Mouse (Mus musculus) thymus, postnatal 36 days (tissue): ENCODE measurements at regions not wholly inside any gene's neighbourhood (a gene's known extent, or its start where the extent isn't known, plus 50 kb on each side); places are given as distances from the start of the nearest gene placed in this dataset.

Experiments used
- DNase-seq, 2 experiments: peaks; one replicate each; pipeline ENCODE4 v3.0.0; 2022; ENCODE audit warnings: mixed read lengths in 2 of 2

DNA sequence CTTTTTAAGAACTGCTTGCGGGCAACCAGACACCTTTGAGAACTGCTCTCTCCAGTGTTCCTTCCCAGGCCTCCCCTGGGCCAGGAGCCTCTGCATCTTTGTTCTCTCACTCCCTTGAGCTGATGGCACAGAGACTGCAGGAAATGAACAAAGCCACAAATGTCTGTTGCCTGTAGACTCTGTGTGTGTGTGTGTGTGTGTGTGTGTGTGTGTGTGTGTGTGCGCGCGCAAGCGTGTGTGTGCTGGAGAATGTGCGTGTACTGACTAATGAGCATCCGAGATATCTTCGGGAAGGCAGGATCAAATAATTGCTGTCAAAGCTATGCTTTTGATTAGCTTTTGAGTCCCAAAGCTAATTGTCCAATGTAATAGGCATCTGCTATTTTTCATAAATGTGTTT lies 254.7 kb upstream of the Sdk2 start:
- peak; percentile 55 to 65 for DNase-seq

DNA sequence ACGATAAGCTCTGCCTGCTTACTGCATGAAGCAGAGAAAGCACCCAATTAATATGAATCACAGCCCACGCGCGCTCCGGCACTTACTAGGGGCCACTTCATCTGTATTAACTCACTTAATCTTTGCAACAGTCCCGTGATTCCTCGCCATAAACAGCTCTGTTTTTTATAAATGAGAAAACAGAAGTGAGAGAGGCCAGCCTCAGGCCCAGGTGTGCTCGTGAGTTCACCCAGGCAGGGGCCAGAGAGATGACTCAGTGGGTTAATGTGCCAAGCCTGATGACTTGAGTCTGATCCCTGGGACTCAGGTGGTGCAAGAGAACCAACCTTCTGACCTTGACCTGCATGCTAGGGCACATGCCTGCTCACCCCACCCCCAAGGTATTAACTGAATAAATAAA lies 248.4 kb upstream of the Sdk2 start:
- DNase-seq: no peak

DNA sequence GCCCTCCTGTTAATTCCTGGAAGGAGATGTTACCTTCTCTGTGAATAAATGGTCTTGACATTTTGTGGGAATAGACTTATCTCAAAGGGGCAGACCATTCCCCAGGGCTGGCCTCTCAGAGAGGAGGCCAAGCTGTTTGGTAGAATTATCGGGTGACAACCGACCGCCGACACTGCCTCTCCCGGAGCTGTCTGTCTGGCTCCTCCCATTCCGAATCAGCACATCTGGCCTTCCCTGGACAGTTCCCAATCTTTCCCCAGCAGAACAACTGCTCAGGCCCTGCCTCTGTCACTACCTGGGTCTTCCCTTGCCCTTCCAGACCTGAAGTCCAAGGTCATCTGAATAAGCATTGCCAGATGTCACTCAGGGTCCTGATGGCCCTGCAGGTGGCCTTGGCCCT lies 246.8 kb upstream of the Sdk2 start:
- DNase-seq: no peak

DNA sequence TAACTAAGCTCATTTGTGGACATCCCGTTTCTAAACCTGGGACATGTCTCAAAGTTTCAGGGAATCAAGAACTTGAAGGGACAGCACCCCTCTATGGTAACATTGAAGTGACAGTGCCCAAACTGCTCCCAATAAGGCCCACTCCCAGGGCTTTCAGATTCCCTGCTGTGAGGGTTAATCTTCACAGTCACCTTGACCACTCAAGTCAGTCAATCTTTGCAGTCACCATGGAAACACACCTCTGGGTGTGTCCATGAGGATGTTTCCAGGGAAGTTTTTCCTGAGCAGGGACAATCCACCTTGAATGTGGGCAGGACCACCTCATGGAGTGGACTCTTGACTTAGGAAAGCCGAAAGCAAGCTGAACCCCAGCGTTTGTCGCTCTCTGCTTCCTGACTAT lies 244.8 kb upstream of the Sdk2 start:
- DNase-seq: no peak

DNA sequence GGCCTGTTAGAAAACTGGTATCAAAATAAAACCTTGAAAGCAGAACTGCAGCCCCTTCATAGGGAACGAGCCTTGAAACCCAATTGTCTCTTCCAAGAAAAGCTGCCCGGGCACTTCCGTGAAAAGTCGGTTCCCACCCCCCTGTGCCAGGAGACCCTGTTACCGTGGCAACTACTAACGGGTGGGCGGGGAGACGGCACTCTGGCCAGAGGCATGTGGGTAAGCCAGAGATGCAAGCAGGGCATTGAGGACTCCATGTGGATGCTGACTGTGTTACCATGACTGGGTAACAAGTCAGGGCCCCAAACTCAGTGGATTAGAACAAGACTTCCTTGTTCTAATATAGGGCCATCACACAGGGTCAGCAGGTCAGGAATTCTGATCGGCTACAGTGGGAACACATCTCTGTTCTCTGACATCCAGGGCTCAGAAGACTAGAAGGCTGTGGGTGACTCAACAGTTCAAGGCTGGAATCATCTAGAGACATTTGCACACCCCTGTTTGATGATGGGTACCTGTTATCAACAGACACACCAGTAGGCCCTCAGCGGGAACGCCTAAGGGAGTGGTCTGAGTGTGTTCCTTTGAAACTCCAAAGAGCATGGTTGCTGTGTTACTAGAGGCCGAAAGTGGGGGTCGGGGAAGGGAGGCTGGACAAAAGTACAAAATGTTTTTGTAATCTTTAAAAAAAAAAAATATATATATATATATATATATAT lies 236.9 kb upstream of the Sdk2 start:
- no peak for DNase-seq

DNA sequence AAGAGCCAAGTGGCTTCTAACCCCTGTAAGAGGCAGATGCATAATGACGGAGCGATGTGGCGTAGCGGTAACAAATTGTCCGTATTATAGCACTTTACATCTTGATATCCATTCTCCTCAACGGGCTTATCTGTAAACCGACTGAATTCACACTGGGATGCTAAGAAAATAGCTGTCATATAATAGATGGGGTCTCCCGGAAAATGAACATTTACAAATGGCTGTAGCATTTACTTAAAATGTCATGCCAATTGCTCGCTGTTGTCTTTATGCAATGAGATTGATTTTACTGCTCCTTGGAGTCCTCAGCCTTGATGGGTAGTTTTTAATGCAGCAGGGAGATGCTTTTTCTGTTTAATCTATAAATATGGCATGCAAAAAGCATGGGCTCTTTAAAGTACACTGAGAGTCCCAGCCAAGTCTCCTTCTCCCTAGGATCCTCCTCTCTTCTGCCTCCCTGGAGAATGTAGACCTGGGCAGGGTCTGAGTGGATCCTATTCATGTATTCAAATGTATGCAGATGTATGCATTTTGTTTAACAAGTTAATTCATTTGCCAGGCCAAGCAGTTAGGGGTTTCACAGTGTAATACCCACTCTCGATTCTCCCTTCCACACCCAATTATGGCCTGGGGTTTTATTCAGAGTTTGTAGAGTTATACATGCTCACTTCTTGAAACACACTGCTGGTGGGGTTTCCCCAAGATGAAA lies 233.9 kb upstream of the Sdk2 start:
- no peak for DNase-seq

DNA sequence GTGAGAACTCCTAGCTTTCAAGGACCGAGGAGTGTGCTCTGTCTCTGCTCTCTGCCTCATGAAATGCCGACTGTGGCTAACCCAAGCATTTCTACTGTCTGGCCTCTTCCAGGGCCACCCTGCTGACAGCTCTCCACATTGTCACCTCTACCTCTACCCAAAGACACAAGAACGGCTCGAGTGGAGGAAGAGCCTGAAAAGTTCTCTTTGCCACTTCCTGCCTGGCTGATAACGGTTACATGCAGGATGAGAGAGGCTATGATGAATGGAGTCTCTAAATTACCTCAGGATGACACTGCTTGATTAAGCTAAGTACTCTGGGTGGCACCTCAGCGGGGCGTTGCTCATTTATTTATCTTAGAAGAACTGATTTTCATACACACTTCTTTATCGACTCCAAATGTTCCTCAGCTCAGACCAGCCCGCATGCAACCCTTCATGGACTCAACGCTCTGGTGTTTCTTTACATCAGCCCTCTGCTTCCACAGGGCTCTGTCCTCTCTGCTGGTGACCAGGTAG lies 230.0 kb upstream of the Sdk2 start:
- DNase-seq: peak; percentile 34 to 37

DNA sequence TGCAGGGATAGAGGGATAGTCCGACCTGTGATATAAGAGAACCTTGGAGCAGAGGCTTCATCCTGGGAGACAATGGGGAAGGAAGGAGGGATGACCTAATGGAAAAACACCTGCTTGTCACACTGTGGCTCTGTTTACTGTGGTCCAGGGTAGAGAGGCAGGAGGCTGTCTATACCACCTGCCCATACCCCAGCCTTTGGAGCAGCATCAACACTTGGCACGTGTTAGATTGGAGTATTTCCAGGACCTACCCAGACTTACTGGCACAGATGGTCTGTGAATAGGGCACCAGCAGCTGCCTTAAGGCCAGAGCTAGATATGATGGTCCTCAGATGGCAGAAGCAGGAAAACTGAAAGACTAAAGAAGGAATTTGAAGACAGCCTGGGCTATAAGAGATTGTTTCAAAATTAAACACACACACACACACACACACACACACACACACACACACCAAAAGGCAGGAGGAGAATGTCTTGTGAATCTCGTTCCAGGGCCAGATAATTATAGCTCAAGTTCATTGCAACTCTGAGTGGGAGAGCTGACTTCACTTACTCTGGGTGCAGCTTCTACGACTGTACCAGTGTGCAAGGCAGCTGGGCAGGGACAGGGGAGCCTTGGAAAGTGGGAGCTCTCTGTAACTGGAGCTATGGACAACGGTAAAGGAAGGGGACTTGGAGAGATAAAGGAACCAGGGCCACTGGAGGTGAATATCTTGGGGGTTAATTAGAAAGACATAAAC lies 227.8 kb upstream of the Sdk2 start:
- DNase-seq: no peak

DNA sequence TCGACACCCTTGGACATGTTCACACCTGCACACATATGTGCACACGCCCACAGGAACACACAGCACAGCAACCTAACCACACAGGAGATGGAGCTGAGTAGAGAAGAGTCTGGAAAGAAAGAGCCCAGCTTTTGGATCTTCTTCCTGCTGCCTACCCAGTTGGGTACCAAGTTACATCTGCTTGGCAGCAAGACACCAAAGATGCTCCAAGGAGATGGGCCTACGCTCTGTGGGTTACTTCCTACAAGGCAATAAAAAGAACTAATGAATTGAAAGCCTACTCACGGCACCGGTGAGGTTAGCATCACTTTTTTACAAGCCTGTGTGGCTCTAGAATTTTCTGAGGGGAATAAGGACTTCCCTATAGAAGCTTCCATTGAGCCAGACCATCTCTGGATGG lies 224.4 kb upstream of the Sdk2 start:
- DNase-seq: no peak

DNA sequence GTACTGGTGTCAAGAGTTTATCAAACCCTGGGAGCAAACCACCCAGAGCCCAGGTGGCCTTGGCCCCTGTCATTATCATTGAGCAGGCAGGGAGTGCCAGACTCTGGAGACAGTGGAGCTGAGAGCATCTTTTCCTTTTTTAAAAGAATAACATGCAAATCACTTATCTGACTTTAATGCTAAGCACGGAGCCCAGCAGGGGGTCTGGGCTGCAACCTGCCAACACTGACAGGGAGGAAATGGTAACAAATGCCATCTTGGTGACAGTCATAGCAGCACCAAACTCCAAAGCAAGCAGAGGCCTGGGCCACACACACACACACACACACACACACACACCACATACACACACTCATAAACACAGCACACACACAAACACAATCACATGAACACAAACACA lies 223.1 kb upstream of the Sdk2 start:
- DNase-seq: no peak

DNA sequence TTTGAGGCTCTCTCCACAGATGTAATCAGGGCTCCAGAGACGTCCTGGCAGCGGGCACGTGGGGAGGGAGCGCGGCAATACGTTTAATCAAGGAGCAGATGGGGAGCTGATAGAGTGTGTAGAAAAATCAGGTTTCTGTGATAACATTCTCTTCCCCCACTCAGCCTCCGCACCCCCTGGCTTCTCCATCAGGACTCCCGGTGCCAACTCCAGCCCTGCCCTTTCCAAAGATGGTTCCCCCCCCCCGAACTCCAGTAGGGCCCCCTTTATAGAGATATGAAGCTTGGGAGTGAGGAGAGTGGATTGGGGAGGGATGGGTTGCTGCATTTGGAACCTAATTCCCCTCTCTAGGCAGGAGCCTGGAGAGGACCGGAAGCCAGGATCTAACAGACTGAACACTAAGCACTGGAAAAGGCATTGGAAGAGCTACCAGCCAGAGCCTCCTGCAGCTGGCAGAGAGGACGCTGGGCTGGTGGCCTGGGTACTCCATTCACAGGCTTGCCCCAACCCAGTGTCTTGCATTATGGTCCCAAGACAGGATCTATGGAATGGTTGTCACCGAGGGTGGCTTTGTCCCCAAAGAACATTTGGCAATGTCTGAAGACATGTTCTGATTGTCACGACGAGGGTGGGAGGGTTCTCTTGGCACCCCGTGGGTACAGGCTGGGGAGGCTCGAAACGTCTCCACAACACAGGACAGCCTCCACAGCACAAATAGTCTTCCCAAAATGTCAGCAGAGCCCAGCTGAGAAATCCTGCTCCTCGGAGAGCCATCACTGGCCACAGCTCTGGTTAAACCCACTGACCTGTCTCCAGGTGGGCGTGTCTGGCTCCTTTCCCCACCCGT lies 218.2 kb upstream of the Sdk2 start:
- DNase-seq: no peak

DNA sequence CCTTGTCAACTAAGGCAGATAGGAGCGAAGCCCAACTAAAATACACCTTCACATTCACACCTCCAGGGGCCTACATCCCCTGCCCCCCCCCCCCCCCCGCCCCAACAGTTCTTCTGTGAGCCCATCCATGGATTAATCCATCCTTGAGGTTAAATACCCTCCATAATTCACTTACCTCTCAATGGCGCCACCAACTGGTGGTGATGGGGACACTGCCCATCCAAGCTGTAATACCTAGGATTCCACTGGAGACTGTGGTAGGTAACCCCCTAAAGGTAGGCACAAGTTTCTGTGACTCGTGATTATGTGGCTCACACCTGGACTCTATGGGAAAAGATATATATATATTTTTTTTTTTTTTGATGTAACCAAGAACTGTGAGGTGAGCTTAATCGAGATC lies 216.4 kb upstream of the Sdk2 start:
- DNase-seq: peak; percentile 61 to 62

DNA sequence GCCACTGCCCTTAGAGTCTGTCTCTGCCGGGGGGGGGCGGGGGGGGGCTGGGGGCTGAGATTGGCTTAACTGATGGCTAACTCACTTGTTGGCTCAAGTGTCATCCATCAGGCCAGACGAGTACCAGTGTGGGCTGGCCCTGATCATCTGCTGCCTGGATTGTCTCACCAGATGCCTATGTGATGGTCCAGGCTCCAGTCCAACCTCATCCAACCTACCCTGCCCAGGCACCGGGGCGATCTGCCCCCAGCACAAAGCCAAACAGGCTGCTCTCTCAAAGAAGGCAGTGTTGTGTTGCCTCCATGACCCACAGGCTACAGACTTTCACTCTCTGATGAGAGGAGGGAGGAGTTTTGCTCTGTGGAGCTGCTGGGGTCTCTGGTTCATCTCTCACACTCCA lies 215.7 kb upstream of the Sdk2 start:
- no peak for DNase-seq

DNA sequence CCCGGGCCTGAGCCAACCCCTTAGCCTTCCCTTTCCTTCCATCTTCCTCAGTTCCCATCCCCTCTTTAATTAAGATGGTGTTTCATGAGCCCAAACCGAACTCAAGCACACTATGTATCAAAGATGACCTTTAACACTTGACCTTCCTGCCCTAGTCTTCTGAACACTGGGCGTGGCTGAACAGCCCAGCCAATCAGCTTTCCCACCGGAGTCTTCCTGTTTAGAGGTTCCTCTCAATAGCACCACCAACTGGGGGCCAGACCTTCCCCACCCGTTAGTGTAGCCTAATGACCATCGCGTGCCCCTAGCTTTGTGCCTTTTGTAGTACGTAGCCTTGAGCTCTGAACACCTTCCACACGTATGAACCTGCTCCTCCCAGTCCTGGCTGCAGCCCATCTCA lies 215.0 kb upstream of the Sdk2 start:
- no peak for DNase-seq

DNA sequence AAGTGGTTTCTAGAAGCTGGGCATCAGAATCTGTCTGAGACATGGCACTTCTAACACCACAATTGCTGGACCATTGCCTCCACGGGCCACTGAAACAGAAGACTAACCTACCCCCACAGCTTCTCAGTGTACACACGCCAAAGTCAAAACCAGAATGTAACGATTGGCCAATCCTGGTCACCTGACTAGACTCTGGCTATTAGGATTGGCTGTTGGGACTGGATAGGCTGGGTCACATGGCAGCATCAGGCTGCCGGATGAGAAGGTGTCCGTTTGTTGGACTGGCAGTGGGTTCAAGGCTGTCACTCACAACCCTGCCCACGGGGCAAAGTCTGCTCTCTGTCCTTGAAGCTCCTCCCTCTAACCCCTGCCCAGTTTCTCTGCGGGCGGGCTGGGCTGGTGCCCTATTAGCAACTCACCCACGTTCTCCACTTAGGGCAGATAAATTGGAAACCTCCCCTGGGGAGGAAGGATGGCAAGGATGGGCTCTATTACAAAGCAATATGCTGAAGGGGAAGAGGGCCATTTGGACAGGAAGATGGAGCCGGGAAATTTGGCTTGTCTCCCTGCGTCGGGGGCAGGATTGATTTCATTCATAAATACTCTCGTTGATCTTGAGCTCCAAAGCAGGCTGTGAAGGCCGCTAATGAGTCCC lies 214.3 kb upstream of the Sdk2 start:
- no peak for DNase-seq

DNA sequence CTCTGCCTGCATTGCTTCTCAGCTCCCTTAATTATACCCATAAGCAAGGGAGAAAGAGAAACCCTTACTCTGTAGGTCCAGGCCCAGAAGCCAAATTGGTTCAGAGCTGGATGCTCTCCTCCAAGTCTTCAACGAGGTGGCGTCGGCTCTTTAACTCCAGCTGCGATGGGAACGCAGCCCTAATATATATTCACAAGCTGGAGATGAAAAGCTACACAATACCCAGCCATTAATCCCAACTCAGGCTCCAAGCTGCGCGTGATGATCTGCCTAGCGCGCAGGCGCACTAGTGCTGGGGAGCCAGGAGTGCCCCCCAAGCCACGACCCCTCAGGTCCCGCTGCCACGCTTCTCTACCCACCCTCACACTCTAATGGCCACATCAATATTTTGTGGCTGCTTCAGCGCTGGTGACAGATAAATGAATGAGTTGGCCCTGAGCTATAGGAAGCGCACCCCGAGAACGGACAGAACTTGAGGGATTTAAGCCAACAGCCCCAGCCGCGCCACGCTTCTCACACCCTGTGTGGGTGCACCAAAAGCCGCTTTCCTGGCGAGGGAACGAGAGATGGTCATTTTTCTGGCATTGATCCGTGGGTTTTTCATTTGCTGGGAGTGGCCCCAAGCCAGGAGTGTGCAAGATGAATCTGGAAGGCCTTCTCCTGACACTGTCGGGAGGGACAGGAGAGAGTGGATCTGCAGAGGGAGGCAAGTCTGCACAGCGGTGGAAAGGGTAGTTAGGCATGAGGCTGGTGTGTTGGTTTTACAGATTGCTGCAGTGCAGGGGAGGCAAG lies 210.9 kb upstream of the Sdk2 start:
- DNase-seq: no peak

DNA sequence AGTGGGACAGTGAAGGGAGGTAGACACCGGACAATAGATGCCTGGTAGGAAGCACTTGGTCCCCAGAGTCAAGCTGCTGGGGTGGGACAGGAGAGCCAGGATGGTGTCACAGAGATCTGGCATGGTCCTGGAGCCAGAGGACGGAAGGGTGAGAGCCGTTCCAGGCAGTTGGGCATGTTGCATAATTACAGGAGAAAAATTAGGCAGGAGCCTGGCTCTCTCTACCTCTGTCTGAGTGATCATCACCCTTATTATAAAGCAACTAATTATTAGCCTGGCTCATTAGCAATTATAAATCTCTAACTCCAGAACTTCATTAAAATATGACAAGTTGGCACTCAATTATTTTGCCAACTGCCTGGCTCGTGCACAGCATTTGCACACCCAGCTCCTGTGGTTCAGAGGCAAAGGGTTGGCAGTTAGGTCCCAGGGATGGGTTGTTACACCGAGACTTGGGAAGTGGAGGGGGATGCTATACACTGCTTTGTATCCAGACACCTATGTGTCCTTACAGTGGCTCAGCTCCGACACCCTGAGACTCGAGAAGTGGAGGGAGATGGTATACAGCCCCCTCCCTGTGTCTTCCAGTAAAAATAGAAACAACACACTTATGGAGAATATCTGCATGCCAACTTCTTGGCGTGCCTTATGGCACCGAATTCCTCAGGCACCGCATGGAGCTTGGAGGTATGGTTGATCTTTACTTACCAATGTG lies 203.7 kb upstream of the Sdk2 start:
- DNase-seq: no peak

DNA sequence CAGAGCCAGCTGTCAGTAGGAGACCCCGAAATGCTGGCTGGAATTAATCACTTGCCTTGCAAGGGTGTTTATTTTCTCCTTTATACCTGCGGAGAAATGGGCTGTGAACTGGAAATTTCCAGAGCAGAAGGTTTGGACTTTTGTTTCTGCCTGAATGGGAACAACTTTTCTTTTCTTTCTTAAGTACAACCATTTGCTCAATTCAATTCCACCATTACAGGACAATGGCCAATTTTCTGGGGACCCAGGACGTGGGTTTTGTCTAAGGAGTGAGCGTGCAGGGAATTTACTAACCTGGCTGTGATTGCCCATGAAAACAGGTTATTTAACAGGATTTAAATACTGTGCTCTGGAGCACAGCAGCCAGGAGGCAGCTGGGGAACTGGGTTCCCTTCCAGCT lies 195.1 kb upstream of the Sdk2 start:
- DNase-seq: no peak

DNA sequence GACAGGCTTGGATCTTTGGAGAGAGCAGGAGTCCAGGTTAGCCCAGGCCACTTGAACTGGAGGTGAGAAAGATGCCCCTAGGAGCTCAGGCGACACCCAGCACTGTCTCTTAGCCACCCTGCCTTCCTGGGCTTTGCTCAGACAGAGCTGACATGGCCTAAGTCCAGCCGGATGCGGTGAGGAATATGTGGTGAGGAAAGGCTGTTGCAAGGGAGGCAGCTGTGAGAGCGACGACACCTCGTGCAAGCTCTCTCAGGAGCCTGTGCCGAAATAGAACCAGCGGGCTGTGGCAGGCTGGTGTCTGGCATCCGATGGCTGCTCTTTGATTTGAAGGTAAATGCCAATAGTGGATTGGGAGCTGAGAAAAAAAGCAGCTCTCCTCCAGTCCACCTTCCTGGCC lies 191.4 kb upstream of the Sdk2 start:
- DNase-seq: no peak

DNA sequence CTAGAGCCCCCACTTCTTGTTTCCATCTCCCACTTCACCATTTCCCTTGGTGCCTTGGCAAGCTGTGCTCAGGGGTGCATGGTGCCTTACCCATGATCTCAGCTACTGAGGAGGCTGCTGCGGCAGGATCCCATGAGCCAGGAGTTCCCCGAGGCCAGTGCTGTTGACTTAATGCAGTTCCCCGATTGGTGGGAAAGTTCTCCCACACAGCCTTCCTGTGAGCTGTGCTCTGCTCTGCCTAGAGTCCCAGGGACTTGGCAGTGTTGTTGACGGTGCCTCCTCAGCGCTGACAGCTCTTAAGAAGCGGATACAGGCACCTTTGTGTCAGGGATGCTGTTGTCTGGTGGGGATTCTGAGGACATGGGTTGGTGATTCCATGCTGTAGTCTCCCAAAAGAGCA lies 190.9 kb upstream of the Sdk2 start:
- no peak for DNase-seq

DNA sequence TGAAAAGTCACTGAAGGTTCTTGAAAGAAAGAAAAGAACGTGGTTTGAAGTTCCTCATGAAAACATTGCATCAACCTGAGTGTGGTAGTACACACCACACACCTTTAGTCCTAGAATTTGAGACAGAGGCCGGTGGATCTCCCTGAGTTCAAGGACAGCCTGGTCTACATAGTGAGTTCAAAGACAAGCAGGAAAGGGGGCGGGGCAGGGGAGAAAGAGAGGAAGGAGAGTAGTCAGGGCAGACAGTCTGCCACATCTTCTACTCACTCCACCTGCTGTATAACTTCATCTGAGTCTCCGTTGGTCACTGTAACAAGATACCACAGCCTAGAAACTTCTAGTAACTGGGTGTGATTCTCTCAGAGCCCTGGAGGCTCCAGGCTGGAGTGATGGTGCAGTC lies 190.2 kb upstream of the Sdk2 start:
- no peak for DNase-seq
